Mouse (Mus musculus) embryonic fibroblast, embryonic 13.5 days (primary cell): ENCODE data around the gene B3gat2.

Experiments used
- CTCF ChIP-seq: IDR thresholded peaks from 2 replicates; pipeline ENCODE4 v1.5.1; 2011; ENCODE audit warnings: mild to moderate bottlenecking, control low read depth, low read length, moderate library complexity, borderline replicate concordance; ENCODE audit not compliant: insufficient read depth
- POLR2A ChIP-seq: IDR thresholded peaks from 2 replicates; pipeline ENCODE4 v1.6.1; 2011; ENCODE audit warnings: low read depth, mild to moderate bottlenecking, control low read depth, low read length, moderate library complexity

DNA sequence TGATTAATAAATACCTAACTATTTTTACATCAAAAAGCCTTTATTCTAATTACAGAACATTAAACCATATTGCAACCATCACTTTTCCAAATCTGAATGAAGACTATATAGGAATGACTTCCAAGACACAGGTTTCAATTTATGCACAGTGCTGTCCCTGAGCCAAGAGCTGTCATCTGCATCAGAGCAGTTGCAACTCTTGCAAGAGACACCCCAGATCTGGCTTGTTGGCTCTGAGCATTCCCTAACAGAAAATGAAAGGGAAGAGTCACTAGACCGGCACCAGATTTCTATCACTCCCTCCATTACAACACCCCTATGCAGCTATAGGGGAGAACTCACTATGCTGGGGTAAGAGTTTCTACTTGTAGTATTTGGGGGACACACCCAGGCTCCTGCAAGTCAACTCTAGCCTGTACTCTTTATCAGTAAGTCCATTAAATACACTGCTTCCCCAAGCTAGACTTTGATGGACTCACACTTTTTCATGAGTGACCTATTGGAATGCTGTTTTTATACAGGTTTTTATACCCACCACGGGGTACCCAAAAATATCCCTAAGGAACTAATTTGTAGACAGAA lies 122.6 kb downstream of the B3gat2 start:
- TF ChIP-seq CTCF (no peak), POLR2A (no peak)
